Mouse (Mus musculus) ES-E14 (cell line): ENCODE measurements around the gene A930017K11Rik. TPM values are rescaled to one million over a fixed set of nuclear protein-coding genes. Genes with fewer than 3 reads are reported as not detected.

Experiments used
- DNase-seq: peaks from one replicate; pipeline ENCODE4 v3.0.0-alpha.2; 2013; ENCODE audit warnings: low read depth, low spot score
- H3K27ac ChIP-seq: 2 replicates; pipeline ENCODE4 v1.5.1; 2012; ENCODE audit warnings: low read depth, mild to moderate bottlenecking, low read length, moderate library complexity, mixed read lengths; ENCODE audit not compliant: poor library complexity, insufficient read depth, severe bottlenecking
- H3K36me3 ChIP-seq: 2 replicates; pipeline ENCODE4 v1.6.1; 2012; ENCODE audit warnings: mild to moderate bottlenecking, low read length, moderate library complexity, mixed read lengths; ENCODE audit not compliant: control insufficient read depth, poor library complexity, insufficient read depth, severe bottlenecking
- H3K4me1 ChIP-seq, 2 experiments: fragments of 150-350 bp in 1 of 2; sonication (generic) in 1 of 2; 2 replicates each; pipeline ENCODE4 v1.6.1; 2012; ENCODE audit warnings: low read length in 2 of 2, mild to moderate bottlenecking in 1 of 2, mixed read lengths in 1 of 2; ENCODE audit not compliant: control insufficient read depth in 2 of 2, insufficient read depth in 2 of 2, poor library complexity in 1 of 2
- H3K4me3 ChIP-seq, 2 experiments: fragments of 150-350 bp in 1 of 2; sonication (generic) in 1 of 2; 2 replicates each; pipeline ENCODE4 v1.5.1; 2012; ENCODE audit warnings: low read length in 2 of 2, low read depth in 1 of 2, mild to moderate bottlenecking in 1 of 2, mixed read lengths in 1 of 2; ENCODE audit not compliant: insufficient read depth in 1 of 2, poor library complexity in 1 of 2, severe bottlenecking in 1 of 2
- H3K9ac ChIP-seq: 2 replicates; pipeline ENCODE4 v1.6.1; 2012; ENCODE audit warnings: low read depth, mild to moderate bottlenecking, low read length, mixed read lengths; ENCODE audit not compliant: poor library complexity, insufficient read depth, severe bottlenecking
- H3K9me3 ChIP-seq: fragments of 150-350 bp; sonication (generic); 2 replicates; pipeline ENCODE4 v1.6.1; 2012; ENCODE audit warnings: low read depth, mild to moderate bottlenecking, low read length; ENCODE audit not compliant: control insufficient read depth, insufficient read depth
- CHD2 ChIP-seq: IDR thresholded peaks from 2 replicates; pipeline ENCODE4 v1.6.1; 2014; ENCODE audit warnings: mild to moderate bottlenecking, low read depth, low read length, inconsistent platforms
- HCFC1 ChIP-seq: IDR thresholded peaks from 2 replicates; pipeline ENCODE4 v1.6.1; 2012; ENCODE audit warnings: low read length, inconsistent platforms, borderline replicate concordance; ENCODE audit not compliant: insufficient read depth
- MAFK ChIP-seq: IDR thresholded peaks from 2 replicates; pipeline ENCODE4 v1.6.1; 2014; ENCODE audit warnings: mild to moderate bottlenecking, low read depth, low read length, inconsistent platforms; ENCODE audit not compliant: insufficient read depth
- ZC3H11A ChIP-seq: IDR thresholded peaks from 2 replicates; pipeline ENCODE4 v1.6.1; 2012; ENCODE audit warnings: low read depth, mild to moderate bottlenecking, inconsistent platforms, low read length, borderline replicate concordance
- ZNF384 ChIP-seq: IDR thresholded peaks from 2 replicates; pipeline ENCODE4 v1.6.1; 2012; ENCODE audit warnings: low read depth, low read length, inconsistent platforms
- in situ Hi-C, 2 experiments: fragments of 600-800 bp; cut with MboI; formaldehyde crosslinking; loops; one replicate each; pipeline ENCODE4 v1.15.1; 2025; ENCODE audit warnings: low sequenced_read_pairs in 2 of 2, inconsistent platforms in 1 of 2; ENCODE audit not compliant: unreplicated experiment in 2 of 2
- total RNA-seq: library from RNA; depleted of rRNA; stranded (reverse); fragments of 300-350 nt; gene quantifications from 2 replicates; pipeline ENCODE4 v1.2.3, GENCODE M21; 2012

A930017K11Rik gene
- total RNA-seq, 1 experiment, result not detected

DNA sequence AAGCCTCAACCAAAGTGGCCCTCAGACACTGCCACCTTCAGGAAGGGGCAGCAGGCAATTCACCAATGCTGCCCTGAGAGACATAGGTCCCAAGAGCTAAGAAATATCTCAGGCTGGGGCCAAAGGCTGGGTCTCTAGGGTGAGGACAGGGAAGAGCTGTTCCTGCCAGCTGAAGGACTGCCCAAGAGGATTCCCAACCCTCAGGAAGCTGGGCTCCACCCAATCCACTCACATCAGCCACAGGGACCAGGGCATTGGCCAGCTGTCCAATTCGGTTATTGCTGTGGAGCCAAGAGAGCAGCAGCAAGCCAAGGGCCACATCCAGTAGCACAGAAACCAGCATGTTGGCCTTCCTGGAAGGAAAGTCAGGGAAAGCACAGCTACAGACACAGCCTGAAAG, 17.8 kb downstream of the A930017K11Rik start:
- Histone ChIP-seq H3K9ac (no peak overlapping the region), H3K4me1 (no peaks in the 10 kb centered on the region), H3K4me3 (no peak overlapping the region), H3K9me3 (no peaks in the 10 kb centered on the region), H3K36me3 (peaks cover 53% of the 10 kb centered on the region), H3K27ac (no peak overlapping the region)
- DNase-seq, result no peak
- in situ Hi-C loops, result no loop called here
- TF ChIP-seq ZNF384 (no peak), CHD2 (no peak), HCFC1 (no peak), MAFK (no peak), ZC3H11A (no peak)

DNA sequence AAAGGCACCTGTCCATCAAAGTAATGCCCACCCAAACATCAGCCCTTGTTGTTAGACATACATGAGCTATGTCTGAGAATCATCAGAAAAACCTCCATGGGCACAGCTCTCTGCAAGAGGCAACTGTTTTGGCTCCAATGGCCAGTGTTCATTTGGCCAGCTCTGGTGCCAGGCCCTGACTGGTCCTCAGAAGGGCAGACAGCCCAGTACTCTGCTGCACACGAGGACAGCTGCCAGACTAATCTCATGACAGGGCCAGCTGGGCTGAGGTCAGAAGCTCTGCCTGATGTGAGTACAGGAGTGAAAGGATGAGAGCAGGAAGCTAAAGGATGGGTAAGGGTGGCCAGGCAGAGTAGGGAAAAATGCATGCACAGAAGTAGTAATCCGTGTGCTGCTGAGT, 27.0 kb downstream of the A930017K11Rik start:
- H3K36me3 ChIP-seq, result peaks cover 10% of the 10 kb centered on the region; the same call in 1 of the 2 replicates
- H3K9ac ChIP-seq, result no peak overlapping the region
- DNase-seq, result no peak
- no peaks in the 10 kb centered on the region for H3K4me1 ChIP-seq
- in situ Hi-C loops, result no loop called here
- no peaks in the 10 kb centered on the region for H3K9me3 ChIP-seq
- H3K27ac ChIP-seq, result no peak overlapping the region
- no peak overlapping the region for H3K4me3 ChIP-seq
- no peak for TF ChIP-seq ZNF384
- no peak for TF ChIP-seq ZC3H11A
- no peak for TF ChIP-seq HCFC1
- TF ChIP-seq MAFK, result no peak
- no peak for TF ChIP-seq CHD2

DNA sequence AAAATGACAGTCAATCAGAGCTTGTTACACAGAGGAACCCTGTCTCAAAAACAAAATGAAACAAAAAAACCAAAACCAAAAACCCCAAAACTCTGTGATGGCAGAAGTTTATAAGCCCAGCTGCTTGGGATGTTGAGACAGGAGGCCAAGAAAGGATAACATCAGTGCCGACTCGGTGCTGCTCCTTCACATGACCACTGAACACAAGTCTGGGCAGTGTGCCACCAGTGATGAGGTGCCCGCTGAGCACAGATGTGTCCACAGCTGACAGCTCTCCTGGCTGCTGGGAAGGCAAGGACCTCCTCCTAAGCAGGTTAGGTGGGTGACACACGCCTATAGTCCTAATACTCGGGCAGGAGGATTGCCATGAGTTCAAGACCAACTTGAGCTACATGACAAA, 30.2 kb downstream of the A930017K11Rik start:
- no peak for DNase-seq
- TF ChIP-seq HCFC1 (no peak), CHD2 (no peak), ZC3H11A (no peak), MAFK (no peak), ZNF384 (no peak)
- Histone ChIP-seq H3K36me3 (peaks cover 2% of the 10 kb centered on the region; the same call in 1 of the 2 replicates), H3K4me3 (no peak overlapping the region), H3K9me3 (no peaks in the 10 kb centered on the region), H3K27ac (no peak overlapping the region), H3K9ac (no peak overlapping the region), H3K4me1 (peaks cover 0 to 3% of the 10 kb centered on the region in 2 experiments; a peak in 1 of 4 replicates)
- in situ Hi-C loops, result no loop called here

DNA sequence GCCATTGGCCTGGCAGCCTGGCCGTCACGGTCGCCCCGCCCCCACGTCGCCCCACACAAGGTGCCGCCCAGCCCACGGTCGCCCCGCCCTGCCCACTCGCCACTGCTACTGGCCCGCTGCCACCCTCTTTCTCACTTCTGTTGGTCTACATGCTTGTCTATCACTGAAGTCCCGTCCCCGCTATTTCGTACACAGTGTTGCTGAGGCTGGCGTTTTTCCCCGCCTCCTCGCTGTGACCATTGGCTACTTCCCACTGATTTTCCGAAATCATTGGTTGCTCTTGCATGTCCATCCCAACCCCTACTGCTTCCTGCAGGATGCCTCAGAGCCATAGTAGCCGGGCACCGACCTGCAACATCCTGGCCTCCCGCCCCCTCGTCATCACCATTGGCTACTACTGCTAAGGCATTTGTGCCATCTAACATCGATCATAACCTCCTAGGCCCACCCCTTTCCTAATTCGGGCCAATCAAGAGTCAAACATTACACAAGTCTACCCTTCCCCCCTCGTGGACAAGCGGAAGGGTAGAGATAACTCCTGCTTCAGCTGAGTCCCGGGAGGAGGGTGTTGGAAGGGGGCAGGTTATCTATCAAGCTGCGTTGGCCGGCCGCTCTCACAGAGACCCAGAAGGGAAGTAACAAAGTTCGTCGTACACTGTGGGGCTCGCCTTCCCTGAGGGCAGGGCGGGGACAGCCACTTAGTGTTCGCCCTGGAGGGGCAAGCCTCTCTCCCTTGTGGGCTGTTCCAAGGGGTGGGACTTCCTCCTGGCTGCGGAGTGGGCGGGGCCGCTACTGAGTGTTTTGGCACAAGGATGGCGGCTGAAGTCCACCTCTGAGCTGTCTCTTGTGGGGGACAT, 32.4 kb downstream of the A930017K11Rik start:
- Histone ChIP-seq H3K4me3 (peak overlapping the region; percentile 89 to 95), H3K36me3 (peaks cover 1% of the 10 kb centered on the region; the same call in 1 of the 2 replicates), H3K9me3 (no peaks in the 10 kb centered on the region), H3K9ac (peak overlapping the region; percentile 74), H3K27ac (peak overlapping the region; percentile 73), H3K4me1 (peaks cover 0 to 3% of the 10 kb centered on the region in 2 experiments; a peak in 1 of 4 replicates)
- peak; percentile 98 for DNase-seq
- TF ChIP-seq ZNF384 (no peak), MAFK (peak; percentile 87), HCFC1 (no peak), CHD2 (peak; percentile 88), ZC3H11A (no peak)
- in situ Hi-C loops, result no loop called here
